Mouse (Mus musculus) macrophage (primary cell): ENCODE measurements around the gene B4galt3. TPM values are rescaled to one million over a fixed set of nuclear protein-coding genes. Genes with fewer than 3 reads are reported as not detected.
A peak's percentile ranks its signal among the peaks of the same experiment; 100 is the strongest.

Experiments
- H3K27ac ChIP-seq: fragments of 350-480 bp; formaldehyde crosslinking; 2 replicates; pipeline ENCODE4 v1.9.0; 2021
- H3K36me3 ChIP-seq: fragments of 350-480 bp; formaldehyde crosslinking; 2 replicates; pipeline ENCODE4 v1.9.0; 2021; ENCODE audit errors: inconsistent target
- H3K4me3 ChIP-seq: fragments of 350-480 bp; formaldehyde crosslinking; 2 replicates; pipeline ENCODE4 v1.9.0; 2021; ENCODE audit errors: inconsistent target
- H3K79me2 ChIP-seq: fragments of 350-480 bp; formaldehyde crosslinking; 2 replicates; pipeline ENCODE4 v1.9.0; 2021; ENCODE audit errors: inconsistent target
- WGBS: methylation state at CpG from one replicate; pipeline ENCODE4 v1.1.7; 2026; ENCODE audit warnings: inconsistent platforms; ENCODE audit not compliant: missing documents; 5-methylcytosine and 5-hydroxymethylcytosine counted together
- polyA plus RNA-seq: library from polyadenylated mRNA; stranded (reverse); fragments of 250-400 nt; gene quantifications from 3 replicates; pipeline ENCODE4 v1.2.4, GENCODE M21; 2018; ENCODE audit warnings: inconsistent platforms

The B4galt3 gene
- polyA plus RNA-seq, 1 experiment from 2014 or later = 10.2 TPM

DNA sequence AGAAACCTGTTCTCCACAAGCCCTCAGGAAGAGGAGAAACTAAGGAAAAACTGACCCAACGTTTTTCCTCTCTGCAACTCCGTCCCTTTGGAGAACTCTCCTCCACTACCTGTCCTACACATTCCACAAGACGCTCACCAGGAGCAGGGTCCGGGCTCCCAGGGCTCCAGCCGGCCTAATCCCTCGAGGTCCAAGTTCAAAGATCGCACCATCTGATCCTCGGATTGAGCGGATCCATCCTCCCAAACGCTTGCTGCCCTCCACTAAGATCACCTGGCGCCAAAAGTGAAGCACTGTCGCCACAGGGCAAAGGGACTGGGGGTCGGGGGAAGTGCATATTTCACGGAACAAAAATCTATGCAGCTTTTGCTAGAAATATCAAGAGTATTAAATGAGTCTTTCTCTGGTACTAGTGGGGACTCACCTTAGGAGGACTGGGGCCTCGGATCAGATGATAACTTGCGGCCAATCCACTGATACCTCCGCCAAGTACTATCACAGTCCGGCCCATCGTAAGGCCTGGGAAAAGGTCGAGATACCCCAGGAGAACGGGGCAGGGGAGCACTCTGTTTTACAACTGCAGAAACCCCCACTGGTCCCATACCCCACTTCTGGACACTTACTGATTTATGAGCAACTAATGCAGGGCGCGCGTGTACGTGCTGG lies 10.3 kb downstream of the B4galt3 start:
- Histone ChIP-seq H3K36me3 (peaks cover 30% of the 10 kb centered on the region), H3K27ac (peak overlapping the region; percentile 81), H3K79me2 (peaks cover 15% of the 10 kb centered on the region; the same call in 1 of the 2 replicates), H3K4me3 (peak overlapping the region; percentile 69)
- 8% methylated on average over 25 of the region's 25 CpGs for WGBS

DNA sequence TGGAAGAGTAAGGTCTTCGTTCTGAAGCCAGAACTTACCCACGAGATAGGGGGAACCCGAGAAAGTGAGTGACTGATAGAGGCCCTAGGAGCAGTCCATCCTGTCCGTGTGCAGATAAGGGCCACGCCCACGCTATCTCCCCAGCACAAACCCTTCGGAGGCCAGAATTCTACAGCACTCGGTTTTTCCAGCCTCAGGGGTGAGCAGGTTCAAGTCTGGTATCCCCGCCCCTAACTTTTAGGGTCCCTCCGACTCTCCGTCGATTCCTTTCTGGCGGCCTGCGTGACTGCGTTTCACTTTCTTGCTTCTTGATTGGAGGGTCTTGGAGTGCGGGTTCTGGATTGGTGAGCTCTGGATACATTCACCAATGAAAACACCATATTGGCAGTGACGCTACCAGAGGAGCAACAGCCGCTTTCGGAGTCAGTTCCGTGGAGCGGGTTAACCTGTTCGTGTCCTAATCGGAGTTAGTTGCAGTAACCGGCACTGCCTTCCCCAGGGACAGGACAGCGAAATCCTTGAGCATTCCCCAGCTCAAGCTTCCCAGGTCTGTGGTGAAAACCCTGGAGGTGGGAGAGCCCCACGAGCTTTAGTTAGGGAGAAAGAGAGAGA lies 10.9 kb downstream of the B4galt3 start, which contains the start of gene Ppox:
TSS of gene Ppox (minus strand) at position 271 of the 612 bp plus-strand sequence.
- Histone ChIP-seq H3K79me2 (peaks cover 15% of the 10 kb centered on the region; the same call in 1 of the 2 replicates), H3K27ac (peak within 1 kb of the TSS; percentile 81), H3K36me3 (peaks cover 25% of the 10 kb centered on the region), H3K4me3 (peak within 1 kb of the TSS; percentile 69)
- WGBS = under 1% methylated on average over 26 of the region's 26 CpGs

DNA sequence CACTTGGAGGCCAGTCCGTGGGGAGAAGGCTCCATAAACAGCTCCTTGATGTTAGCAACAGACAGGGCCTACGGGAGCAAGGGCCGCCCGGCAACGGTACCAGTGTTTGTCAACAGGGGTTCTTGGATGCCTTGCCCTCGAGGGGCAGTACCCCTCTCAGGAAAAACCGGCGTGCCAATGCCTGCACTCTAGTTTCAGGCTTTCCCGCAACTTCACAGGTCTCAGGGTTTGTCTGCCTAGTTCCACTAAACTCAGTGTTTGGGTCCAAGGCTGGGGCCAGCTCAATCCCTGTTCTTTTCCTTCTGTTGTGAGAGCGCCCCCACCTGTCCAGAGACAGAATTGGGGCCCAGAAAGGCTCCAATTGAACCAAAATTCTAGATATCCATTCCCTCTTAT lies 11.4 kb downstream of the B4galt3 start:
- Histone ChIP-seq H3K79me2 (peaks cover 19% of the 10 kb centered on the region; the same call in 1 of the 2 replicates), H3K4me3 (peak overlapping the region; percentile 69), H3K36me3 (peaks cover 20% of the 10 kb centered on the region), H3K27ac (peak overlapping the region; percentile 81)
- WGBS = 0% methylated on average over 10 of the region's 10 CpGs

DNA sequence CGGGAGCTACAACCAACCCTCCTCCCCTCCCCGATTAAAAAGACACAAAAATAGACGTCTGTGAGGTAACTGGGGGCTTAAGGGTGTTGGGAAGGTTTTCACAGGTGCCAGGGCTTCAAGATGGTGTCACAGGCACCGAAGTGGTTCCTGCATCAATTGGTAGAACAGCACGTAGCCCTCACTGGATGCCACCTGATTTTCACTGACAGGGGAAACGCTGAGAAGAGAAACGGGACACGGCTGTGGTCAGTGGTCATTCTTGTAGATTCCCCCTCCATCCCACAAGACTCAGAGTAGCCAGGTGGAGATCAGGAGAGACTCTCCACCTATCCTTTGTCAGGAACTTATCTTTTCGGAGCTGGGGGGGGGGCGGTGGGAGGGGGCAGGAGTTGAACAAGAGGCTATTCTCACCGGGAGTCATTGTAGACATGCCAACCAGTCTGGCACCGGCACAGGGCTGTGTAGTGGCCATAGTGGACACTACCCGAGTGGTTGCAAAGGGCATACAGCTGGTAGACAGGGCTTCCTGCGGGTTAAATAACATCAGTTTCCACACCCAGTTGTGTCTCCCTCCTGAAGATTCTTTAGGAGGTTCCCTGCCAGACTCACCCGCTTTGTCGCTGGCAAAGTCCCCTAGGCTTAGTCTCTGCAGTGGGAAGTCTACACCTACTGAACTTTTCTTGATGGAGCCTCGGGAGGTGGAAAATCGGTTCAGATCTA lies 12.1 kb downstream of the B4galt3 start:
- Histone ChIP-seq H3K36me3 (peaks cover 13% of the 10 kb centered on the region; the same call in 1 of the 2 replicates), H3K4me3 (no peak overlapping the region), H3K27ac (peak overlapping the region; percentile 52; the same call in 1 of the 2 replicates), H3K79me2 (peaks cover 26% of the 10 kb centered on the region; the same call in 1 of the 2 replicates)
- WGBS = 80% methylated on average over 18 of the region's 18 CpGs

DNA sequence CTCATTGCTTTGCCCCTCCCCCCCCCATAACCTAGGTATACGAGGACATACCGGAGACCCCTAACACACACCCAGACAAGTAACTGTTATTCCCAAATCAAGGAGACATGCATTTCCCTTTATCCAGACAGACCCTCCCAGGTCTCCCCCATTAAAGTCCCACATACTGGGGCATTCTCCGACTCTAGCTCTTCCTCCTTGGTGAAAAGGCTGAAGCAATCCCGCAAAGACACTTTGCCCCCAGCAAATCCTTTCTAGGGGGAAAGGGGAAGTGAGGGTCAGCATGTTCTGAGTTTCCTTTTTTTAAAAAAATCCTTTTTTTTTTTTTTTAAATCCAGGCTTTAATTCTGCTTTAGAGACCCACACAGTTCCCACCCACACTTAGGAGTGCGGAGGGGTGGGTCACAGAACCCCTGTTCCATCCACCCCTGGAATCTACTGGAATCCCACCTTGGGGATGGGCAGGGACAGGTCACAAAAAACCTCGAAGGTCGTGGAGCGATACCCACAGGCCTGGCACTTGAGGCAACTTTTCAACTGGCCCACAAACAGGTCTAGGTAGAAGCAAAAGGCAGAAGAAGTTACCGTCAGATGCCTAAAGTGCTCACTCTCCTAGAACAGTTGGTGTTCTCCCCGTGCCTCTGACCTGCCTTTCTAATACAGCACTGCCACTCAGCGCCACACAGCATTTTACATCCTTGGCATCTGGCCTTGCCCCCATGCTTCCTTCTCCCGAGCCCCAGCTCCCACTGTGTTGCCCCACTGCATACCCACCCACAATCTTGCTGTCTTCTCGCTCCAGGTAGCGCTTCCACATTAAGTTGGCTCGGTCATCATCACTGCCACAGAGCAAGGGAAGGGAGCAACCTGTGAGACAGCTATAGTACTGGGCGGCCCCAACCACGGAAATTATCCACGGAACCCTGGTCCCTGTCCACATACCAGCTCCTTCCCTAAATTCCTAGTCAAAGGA lies 13.3 kb downstream of the B4galt3 start:
- peak overlapping the region; percentile 52 for H3K27ac ChIP-seq

DNA sequence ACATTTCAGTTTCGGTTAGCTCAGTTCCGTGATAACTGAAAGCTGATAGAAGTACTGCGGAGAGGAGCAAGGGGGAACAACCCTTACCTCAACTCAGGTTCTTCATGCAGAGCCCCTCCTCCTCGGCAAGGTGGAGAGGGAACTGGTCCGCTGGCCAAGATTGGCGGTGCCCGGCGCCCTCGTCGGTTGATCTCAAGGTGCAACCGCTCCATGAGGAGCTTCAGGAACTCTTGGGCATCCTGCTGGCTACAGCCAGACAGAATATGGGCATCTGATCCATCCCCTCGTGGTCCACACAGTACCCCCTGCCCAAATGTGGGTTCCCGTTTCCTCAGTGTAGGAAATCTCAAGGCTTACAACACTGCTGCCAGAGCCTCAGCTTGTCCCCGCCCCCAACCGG lies 14.4 kb downstream of the B4galt3 start:
- peak overlapping the region; percentile 17; the same call in 1 of the 2 replicates for H3K27ac ChIP-seq
- WGBS = 90% methylated on average over 15 of the region's 15 CpGs
- H3K79me2 ChIP-seq = peaks cover 29% of the 10 kb centered on the region; the same call in 1 of the 2 replicates
- H3K4me3 ChIP-seq = no peak overlapping the region
- peaks cover 9% of the 10 kb centered on the region; the same call in 1 of the 2 replicates for H3K36me3 ChIP-seq

More for the DNA sequence above, 13.3 kb downstream of the B4galt3 start:
- WGBS = 65% methylated on average over 18 of the region's 18 CpGs
- Histone ChIP-seq H3K36me3 (peaks cover 5% of the 10 kb centered on the region; the same call in 1 of the 2 replicates), H3K79me2 (peaks cover 29% of the 10 kb centered on the region; the same call in 1 of the 2 replicates), H3K4me3 (no peak overlapping the region)

DNA sequence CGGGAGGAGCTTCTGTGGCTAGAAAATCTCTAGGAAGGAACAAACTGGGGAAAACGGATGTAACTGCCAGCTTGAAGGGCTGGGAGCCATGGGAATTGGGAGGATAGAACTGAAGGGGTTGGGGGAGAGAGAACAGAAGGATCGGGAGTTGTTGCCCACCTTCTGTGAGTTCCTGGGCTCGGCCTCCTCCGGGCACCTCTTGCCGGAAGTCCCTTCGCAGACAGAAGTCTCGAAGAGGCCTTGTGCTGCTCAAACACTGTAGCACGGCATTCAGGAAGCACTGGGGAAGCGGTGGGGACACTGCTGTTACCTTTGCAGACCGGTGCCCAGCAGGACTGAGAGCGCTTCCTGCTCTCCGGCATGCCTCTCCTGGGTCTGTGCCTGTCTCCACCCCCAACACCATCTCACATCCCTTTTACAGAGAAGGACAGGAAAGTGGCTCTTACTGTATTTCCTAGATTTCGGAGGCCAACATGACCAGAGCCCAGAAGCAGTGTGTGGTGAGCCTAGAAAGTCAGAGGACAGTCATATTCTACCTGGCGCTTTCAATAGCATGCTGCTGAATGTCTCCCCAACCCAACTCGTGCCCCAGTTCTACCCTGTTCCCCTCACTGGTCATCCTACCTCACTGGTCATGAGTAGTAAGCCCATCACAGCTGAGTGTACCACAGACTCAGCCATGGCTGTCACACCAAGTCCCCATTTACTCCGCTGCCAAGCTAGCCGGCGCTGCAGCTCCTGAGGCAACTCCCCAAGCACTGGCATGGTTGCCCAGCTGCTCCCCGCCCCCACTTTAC lies 15.2 kb downstream of the B4galt3 start:
- Histone ChIP-seq H3K79me2 (peaks cover 23% of the 10 kb centered on the region; the same call in 1 of the 2 replicates), H3K36me3 (peaks cover 15% of the 10 kb centered on the region; the same call in 1 of the 2 replicates), H3K4me3 (peak overlapping the region; percentile 12; the same call in 1 of the 2 replicates), H3K27ac (peak overlapping the region; percentile 17; the same call in 1 of the 2 replicates)
- 62% methylated on average over 18 of the region's 20 CpGs for WGBS

DNA sequence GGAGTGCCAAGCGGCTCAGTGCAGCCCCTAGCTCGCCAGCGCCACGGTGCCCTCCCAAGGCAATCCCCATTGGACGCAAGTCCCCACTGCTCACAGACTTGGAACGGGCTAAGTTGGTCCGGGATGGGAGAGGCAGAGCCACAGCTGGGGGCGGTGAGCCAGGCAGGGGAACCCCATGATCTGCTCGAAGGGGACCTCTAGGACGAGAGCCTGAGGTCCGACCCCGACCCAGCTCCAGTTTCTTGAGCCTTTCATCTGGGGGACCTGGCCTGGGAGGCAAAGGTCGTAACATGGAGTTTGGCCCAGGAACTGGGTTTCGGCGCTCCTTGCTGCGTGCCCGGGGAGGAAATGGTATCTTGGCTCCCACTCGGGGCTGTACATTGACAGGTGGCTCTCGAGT lies 16.4 kb downstream of the B4galt3 start:
- Histone ChIP-seq H3K4me3 (no peak overlapping the region), H3K27ac (no peak overlapping the region), H3K79me2 (peaks cover 31% of the 10 kb centered on the region), H3K36me3 (peaks cover 15% of the 10 kb centered on the region; the same call in 1 of the 2 replicates)
- 93% methylated on average over 13 of the region's 19 CpGs for WGBS

DNA sequence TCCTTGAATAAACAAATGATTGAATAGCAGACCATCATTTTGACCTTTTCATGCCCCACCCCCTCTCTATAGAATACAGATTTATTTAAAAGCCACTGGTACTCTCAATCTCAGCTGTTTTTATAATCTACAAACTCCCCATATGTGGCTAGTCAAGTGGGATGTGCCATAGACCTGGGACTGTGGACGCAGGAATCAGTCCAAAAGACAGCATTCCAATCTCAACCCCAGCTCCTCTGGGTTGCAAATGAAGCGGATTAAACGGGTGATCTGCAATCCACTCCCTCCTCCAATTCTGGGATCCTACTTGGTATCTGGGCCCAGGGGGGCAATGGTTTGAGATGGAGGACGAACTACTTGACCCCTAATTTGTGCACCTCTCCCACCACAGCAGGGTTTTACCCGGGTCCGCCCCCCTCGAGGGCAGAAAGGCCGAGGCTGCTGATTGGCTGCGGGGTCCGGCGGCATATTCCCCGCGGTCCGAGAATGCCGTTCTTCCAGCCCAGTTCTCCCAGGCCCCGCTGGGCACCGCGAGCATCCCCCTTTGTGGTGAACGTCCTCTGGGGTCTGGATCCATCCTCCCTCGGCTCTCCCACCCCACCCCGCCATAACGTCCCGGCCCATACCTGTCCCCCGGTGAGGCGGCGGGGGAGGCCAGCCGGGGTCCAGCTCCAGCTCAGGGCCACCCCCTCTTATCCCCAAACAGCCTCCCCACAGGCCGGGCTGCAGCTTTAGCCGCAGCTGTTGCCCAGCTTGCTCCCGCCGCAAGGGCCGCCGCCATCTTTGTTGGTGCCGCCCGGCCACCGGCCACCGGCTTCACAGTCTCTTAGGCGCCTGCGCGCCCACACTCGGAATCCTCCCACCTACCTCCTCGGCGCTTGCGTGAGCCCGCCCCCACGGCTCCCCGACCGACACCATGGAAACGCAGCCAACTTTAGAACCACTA lies 17.3 kb downstream of the B4galt3 start, which contains the start of gene Usp21:
TSS of gene Usp21 (minus strand) at position 856 of the 946 bp plus-strand sequence.
- H3K4me3 ChIP-seq = peak within 1 kb of the TSS; percentile 56
- peaks cover 35% of the 10 kb centered on the region for H3K79me2 ChIP-seq
- H3K27ac ChIP-seq = peak within 1 kb of the TSS; percentile 45; the same call in 1 of the 2 replicates
- 2% methylated on average over 47 of the region's 49 CpGs for WGBS
- H3K36me3 ChIP-seq = peaks cover 15% of the 10 kb centered on the region; the same call in 1 of the 2 replicates

DNA sequence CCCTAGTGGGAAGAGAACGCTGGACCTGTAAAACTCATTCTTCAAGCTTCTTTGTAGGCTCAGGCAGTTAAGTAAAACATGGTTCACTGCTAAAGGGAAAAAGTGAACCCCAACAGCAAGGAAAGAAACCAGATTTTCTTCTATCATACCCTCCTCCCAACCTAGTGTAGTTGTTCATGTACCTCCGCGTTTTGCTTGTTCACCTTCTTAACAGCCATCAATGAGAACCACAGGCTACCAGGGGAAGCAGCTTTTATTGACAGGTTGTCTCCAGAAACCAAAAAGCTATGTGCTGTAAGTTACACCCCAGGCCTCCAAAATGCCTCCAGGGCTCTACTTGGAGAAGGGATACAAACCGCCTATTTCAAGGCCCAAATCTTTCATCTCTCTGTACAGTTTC lies 18.2 kb downstream of the B4galt3 start:
- Histone ChIP-seq H3K27ac (no peak overlapping the region), H3K4me3 (no peak overlapping the region), H3K79me2 (peaks cover 43% of the 10 kb centered on the region), H3K36me3 (peaks cover 15% of the 10 kb centered on the region; the same call in 1 of the 2 replicates)
- 72% methylated on average over 4 of the region's 4 CpGs for WGBS

DNA sequence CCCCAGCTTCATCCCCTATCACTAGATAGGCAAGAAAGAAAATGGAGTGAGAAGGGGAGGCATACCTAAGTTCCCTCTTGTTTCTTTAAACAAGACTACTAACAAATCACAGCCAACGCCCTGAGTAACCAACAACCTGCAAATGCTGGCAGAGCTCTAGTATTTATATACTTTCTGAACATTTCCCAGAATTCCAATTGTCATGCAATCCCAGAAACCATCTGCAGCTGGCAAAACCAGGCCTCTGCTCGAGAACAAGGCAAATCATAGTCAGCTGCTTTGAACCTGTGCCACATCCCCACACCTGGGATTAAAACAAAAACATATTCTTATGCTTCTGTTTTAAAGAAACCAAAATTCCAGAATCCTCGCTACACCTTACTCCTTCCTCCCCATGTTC lies 23.2 kb downstream of the B4galt3 start:
- peak overlapping the region; percentile 98; the same call in 1 of the 2 replicates for H3K4me3 ChIP-seq
- WGBS = 98% methylated on average over 3 of the region's 3 CpGs

DNA sequence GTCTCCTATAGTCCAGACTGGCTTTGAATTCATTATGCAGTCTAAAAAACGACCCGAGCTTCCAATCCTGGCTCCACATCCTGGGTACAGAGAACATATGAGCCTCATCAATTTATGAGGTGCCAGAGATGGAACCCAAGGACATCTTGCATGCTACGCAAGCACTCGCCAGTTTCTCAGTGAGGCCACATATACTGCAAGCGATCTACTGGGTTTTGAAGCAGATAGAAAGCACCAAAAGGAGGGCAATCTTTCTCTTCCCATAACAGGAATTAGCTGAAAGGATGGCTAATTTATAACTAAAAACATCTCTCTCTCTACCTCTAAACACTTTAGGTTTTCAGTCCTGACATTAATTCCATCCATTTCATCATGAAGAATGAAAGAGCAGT lies 23.8 kb downstream of the B4galt3 start:
- peaks cover 12% of the 10 kb centered on the region; the same call in 1 of the 2 replicates for H3K36me3 ChIP-seq
- H3K4me3 ChIP-seq = peak overlapping the region; percentile 98
- peaks cover 40% of the 10 kb centered on the region for H3K79me2 ChIP-seq
- peak overlapping the region; percentile 96 for H3K27ac ChIP-seq
- 50% methylated on average over 5 of the region's 5 CpGs for WGBS

More for the DNA sequence above, 23.2 kb downstream of the B4galt3 start:
- no peak overlapping the region for H3K27ac ChIP-seq
- H3K79me2 ChIP-seq = peaks cover 40% of the 10 kb centered on the region
- H3K36me3 ChIP-seq = peaks cover 15% of the 10 kb centered on the region; the same call in 1 of the 2 replicates
